Comparison of ENCODE assay signal across 16 mouse cellular contexts in the genomic region with DNA sequence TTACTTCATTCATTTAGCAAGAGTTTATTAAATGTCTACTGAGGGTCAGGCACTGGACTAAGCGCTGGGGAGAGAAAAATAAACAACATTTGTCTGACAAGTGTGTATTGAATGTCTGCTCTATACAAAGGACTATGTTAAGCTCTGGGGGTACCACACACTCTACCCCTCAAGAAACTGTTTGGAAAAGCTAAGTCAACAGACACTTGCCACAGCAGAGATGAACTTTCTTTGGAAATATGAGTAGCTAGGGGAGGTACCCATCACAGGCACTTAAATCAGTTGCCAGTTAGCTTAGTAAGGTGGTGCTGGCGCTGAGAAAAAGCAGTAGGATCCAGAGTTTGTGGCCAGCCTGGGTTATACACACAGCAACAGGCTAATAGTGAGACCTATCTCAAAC.
"Had no signal": no experiment of that assay in that cellular context is flagged by ENCODE, and none has a peak within 500 bp of the region (broad histone marks: within the 10 kb centered on the region; RNA-seq: fewer than 3 reads in every experiment).

No protein-coding gene starts in this region.

- H3K27me3 ChIP-seq: intestine, embryonic 15.5 days; limb, embryonic 13.5 days; neural tube, embryonic 15.5 days had no signal

- H3K4me3 ChIP-seq: intestine, embryonic 15.5 days; limb, embryonic 13.5 days; midbrain, embryonic 10.5 days; myocyte; neural tube, embryonic 15.5 days had no signal

- H3K36me3 ChIP-seq: intestine, embryonic 15.5 days; limb, embryonic 13.5 days; midbrain, embryonic 10.5 days; neural tube, embryonic 15.5 days had no signal

- H3K27ac ChIP-seq: hindbrain, postnatal 0 days; intestine, embryonic 15.5 days; liver, embryonic 14.5 days; neural tube, embryonic 15.5 days had no signal

- H3K9ac ChIP-seq: intestine, embryonic 15.5 days; limb, embryonic 13.5 days; liver, embryonic 14.5 days; neural tube, embryonic 15.5 days had no signal

- DNase-seq: kidney, adult 8-10 months; layer of hippocampus, adult 9-11 months; layer of hippocampus, postnatal 36 days; lung, adult 18-20 months; lung, postnatal 4 days; midbrain, embryonic 14.5 days; right cerebral cortex, adult 18-20 months; right cerebral cortex, postnatal 25 days; thymus, postnatal 36 days had no signal

- H3K9me3 ChIP-seq: intestine, embryonic 15.5 days; limb, embryonic 13.5 days; midbrain, embryonic 10.5 days; neural tube, embryonic 15.5 days had no signal

- H3K4me2 ChIP-seq: intestine, embryonic 15.5 days; limb, embryonic 13.5 days; neural tube, embryonic 15.5 days had no signal

- ATAC-seq: intestine, embryonic 15.5 days had no signal
